Mouse (Mus musculus) B cell, adult 2 months (primary cell): Measurements from ENCODE around the gene Cox10.

ENCODE experiments used
- DNase-seq, 2 experiments: peaks; one replicate each; pipeline ENCODE4 v3.0.0; 2022

Gene Cox10

GRCm38 (mm10) chr11:64045041-64045440, 34.2 kb downstream of the Cox10 start:
- no peak for DNase-seq

- no peak for DNase-seq
Measured at GRCm38 (mm10) chr11:64044024-64044423, 35.2 kb downstream of the Cox10 start.

DNA sequence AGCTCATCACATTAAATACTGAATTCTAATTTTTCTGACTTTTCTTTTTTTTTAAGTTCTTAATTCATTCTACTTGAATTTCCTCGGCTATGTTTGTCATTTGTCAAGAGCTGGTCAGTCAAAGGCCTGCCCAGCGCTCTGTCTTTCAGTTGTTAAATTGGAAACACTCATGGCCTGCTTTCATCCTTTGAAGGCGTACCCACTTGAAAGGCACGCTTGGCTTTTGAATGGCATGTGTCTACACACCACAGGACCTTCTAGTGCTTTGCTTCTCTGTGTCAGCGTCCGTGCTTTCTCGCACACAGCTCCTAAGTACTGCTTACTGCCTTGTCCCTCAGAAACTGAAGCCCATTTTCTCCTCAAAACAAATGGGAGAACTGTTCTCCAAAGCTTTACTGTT, 38.0 kb downstream of the Cox10 start:
- DNase-seq = no peak

- DNase-seq = no peak
Measured at GRCm38 (mm10) chr11:64039600-64039999, 39.7 kb downstream of the Cox10 start.

DNA sequence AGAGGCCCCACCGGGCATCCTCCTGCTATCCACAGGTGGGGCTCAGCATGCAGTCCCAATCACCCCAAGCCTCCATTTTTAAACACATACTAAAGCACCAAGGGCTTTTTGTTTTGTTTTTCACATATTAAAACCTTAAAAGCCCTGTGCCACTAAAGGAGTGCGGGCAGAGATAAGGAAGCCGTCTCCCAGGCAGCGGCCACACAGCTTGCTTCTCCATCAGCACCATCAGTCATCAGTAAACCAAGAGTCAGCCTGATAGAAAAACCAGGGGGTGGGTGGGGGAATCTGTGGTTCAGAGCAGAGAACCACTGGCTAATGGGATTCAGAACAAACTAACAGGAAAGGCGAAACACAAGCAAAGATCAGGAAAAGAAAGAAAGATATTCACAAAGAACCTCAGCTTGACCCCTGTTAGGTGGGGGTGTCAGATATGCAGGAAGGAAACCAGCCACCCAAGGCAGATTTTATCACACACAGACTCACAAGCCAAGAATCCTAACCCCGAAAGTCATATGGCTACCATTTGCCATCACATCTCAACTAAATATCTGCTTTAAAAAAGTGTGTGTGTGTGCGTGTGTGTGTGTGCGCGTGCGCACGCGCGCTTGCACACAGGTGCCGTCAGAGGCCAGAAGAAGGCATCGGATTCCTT, 41.7 kb downstream of the Cox10 start:
- no peak for DNase-seq

- no peak for DNase-seq
Measured at GRCm38 (mm10) chr11:64036306-64036705, 43.0 kb downstream of the Cox10 start.

DNA sequence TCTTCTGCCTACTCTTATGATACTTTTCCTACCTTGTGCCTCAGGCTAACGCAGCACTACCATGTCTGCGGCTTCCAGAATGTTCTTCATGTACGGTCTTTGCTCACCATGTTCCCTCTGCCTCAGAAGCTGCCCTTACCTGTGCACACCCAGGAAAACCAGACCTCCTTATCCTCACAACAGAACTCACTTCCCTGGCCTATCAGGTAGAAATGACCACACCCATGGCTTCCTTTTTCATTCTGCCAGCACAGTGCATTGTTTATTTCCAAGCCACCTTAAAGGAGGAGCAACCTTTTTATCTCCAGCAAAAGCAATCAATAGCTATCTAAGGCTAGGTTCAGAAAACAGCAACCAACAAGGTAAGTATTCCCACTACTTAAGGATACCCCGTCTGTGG, 43.6 kb downstream of the Cox10 start:
- DNase-seq = no peak

DNA sequence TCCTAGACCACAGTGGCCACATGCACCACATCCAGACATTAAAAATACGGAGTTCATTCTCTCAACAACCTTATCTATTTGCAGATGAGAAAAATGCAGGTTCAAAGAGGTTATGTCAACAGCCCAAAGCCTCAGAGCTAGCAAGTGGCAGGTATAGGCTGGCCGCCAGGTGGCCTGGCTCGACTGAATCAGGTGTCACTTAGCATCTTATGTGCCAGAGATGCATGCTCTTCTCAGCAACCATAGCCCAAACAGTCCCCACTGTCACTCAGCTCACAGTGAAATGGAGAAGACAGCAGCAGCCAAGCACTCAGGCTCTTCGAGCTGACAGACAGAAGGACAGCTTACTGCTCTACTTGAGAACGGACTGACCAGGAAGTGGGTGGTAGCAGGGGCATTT, 44.6 kb downstream of the Cox10 start:
- DNase-seq = no peak

DNA sequence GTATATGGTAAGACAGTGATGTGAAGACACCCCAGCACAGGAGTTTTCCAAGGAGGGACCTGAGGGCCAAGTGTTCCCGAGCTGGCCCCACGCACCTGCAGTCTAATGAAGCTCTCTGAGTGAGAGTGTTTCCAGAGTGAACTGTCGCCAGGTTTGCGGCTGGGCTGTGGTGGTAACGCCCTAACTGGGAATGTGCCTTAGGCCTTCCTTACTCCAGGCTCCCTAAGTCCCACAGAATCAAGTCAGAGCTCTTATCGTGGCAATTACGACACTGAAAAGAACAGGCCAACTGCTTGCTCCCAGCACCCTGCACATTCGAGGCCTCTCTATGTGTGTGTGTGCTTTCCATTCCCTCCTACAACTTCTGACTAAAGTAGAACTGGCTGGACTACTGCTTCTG, 51.8 kb downstream of the Cox10 start:
- DNase-seq = no peak

- DNase-seq = no peak
Measured at GRCm38 (mm10) chr11:64025843-64026242, 53.4 kb downstream of the Cox10 start.

- no peak for DNase-seq
Measured at GRCm38 (mm10) chr11:64024575-64024974, 54.7 kb downstream of the Cox10 start.

DNA sequence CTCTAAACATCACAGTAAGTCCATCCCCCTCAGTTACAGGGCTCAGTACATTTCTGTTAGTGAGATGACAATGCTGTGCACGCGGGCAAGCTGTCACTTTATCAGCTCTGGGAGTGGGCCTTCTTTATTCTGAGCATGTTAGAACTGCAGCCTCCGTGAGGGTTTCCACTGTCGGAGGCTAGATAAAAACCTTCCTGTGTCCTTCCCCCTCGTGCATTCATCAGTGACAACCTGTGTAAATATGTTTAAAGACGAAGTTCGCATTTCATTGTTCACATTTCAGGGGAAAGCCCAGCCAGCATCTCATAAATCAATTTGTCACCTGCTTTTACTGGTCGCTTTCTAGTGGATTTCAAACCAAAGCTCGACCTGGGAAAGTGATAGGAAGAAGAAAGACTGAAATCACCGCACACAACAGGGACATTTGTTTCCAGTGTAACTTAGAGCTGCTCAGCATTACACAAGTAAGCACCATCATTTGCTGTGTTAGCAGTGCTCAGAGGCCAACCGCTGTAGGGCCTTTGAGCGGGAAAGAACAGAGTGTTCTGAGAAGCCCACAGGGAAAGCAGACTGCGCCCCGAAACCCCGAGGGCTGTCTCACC, 55.8 kb downstream of the Cox10 start:
- DNase-seq = no peak

GRCm38 (mm10) chr11:64022403-64023047, 56.7 kb downstream of the Cox10 start:
- DNase-seq = no peak

DNA sequence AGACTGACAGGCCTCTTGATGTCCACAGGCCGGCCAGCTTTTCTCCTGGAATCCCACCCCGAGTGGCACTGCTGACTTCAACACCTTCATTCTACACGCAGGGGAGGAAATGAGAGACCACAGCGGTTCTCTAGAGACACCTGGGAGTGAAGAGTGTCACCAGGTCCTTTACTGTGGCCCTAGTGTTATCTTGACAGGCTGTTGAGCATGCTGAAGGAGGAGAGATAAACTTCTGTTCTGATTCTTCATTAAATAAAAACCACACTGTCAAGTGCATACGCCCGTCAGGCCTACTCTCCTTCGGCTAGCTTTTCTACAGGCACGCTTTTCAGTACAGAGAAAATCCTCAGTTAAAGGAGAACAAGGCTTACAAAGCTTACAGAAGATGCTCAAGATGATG, 60.0 kb downstream of the Cox10 start:
- no peak for DNase-seq

- DNase-seq = no peak
Measured at GRCm38 (mm10) chr11:64018165-64018564, 61.1 kb downstream of the Cox10 start.

- DNase-seq = no peak
Measured at GRCm38 (mm10) chr11:64015309-64015708, 64.0 kb downstream of the Cox10 start.

DNA sequence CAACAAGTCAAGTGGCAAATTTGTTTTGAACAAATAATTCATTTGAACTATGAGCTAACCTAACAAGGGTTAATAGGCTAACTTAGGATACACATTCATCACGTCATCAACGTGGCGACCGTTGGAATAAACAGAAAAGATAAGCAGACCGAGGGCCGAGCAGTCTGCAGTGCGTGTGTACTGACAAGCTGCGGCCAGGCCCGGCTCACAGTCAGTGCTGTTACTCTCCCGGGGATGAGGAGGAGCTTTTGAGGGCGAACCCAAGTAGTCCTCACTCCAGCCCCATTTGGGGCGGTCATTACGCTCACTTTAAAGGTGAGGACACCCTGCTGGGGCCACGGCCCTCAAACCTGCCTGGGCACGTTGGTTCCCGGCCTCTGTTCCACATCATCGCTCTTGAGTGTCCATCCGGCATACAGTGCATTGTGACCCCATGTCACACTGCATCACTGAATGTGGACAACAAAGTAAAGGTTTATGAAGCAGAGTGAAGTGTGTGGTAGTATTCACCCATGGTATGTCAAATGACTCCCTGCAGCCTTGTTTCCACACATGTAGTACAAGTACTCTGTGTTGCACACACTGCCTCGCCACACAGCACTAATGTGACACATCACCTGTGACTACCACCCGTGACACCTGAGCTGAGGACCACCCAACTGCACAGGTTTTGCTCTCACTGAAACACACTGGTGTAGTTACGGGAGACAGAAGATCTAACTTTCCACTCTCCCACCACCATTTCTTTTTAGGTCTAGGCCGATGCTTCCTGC, 68.4 kb downstream of the Cox10 start:
- DNase-seq = no peak

GRCm38 (mm10) chr11:64004152-64004551, 75.1 kb downstream of the Cox10 start:
- DNase-seq = no peak

- DNase-seq = no peak
Measured at GRCm38 (mm10) chr11:64003484-64003883, 75.8 kb downstream of the Cox10 start.

DNA sequence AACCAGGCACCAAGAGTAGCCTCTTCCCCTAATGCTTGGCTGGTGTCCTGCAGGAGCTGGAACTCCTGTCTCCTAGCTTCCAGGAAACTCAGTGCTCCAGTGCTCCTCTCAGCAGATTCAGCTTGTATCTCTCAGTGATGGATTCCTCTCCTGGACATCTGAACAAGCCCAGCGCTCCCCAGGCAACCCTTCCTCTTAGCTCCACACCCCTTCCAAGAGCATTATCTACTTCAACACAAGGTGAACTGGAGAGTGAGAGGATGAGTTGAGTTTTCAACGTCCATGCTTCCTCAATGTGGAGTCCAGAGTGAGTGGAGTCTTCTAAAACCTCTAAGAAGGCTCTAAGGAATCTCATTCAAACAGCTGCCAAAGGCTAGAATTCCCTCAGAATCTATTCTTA, 76.6 kb downstream of the Cox10 start:
- DNase-seq = no peak

- DNase-seq = no peak
Measured at GRCm38 (mm10) chr11:64001111-64001510, 78.2 kb downstream of the Cox10 start.

- no peak for DNase-seq
Measured at GRCm38 (mm10) chr11:64000200-64000794, 79.0 kb downstream of the Cox10 start.

- no peak for DNase-seq
Measured at GRCm38 (mm10) chr11:63999431-63999830, 79.8 kb downstream of the Cox10 start.
